Comparison of ENCODE assay signal across 19 mouse cellular contexts in the genomic region with DNA sequence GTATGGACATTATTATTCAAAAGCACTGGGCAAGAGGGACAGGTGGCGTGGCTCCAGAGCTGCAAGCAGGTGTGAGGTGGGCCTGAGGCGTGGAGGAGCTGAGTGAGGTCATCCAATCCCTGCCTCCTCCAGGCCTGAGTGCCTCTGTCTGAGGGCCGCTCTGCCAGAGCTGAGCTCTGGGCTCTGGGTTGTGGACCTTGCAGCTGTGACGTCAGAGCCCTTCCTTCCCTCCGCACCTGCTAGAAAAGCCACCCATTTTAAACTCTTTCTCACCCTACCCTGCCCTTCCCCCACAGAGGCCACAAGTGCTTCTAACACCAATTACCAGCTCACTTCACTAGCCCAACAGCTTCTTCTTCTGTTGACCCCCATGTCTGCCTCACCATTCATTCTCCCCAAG. TPM values are rescaled to one million over a fixed set of nuclear protein-coding genes. Genes with fewer than 3 reads are reported as not detected.
DNase-seq lines count a peak whose midpoint lies in the region; ATAC-seq lines count a peak whose summit lies in the region.
"Had no signal": no experiment of that assay in that cellular context is flagged by ENCODE, and none has a peak within 500 bp of the region (broad histone marks: within the 10 kb centered on the region; RNA-seq: fewer than 3 reads in every experiment).

No protein-coding gene starts in this region.

- no peak for ATAC-seq in hindbrain, embryonic 13.5 days (ENCODE audit: low FRiP score)
- ATAC-seq in limb, embryonic 12.5 days (ENCODE audit: insufficient number of reproducible peaks, insufficient read depth, low FRiP score, low TSS enrichment, low read depth): no peak
- ATAC-seq: forebrain, embryonic 13.5 days; inflammation-experienced regulatory T-cells, adult 6 months had no signal

- WGBS in hindbrain, embryonic 10.5 days: 76% methylated on average over 5 of the region's 5 CpGs
- 75% methylated on average over 5 of the region's 5 CpGs for WGBS in hindbrain, embryonic 13.5 days
- WGBS in limb, embryonic 12.5 days: 47% methylated on average over 5 of the region's 5 CpGs

- H3K4me1 ChIP-seq in hindbrain, embryonic 10.5 days (replicated peaks): peaks cover 27% of the 10 kb centered on the region
- no peaks in the 10 kb centered on the region; the same call in 1 of the 2 replicates for H3K4me1 ChIP-seq in hindbrain, embryonic 13.5 days (replicated peaks)
- H3K4me1 ChIP-seq in limb, embryonic 12.5 days (replicated peaks): peaks cover 11% of the 10 kb centered on the region
- H3K4me1 ChIP-seq: forebrain, embryonic 13.5 days had no signal

- no peak overlapping the region for H3K4me3 ChIP-seq in hindbrain, embryonic 10.5 days
- H3K4me3 ChIP-seq in hindbrain, embryonic 13.5 days: no peak overlapping the region
- H3K4me3 ChIP-seq in limb, embryonic 12.5 days (replicated peaks): no peak overlapping the region
- H3K4me3 ChIP-seq: forebrain, embryonic 13.5 days; heart, embryonic 10.5 days; layer of hippocampus, adult 2 months; liver, embryonic 13.5 days had no signal

- H3K4me2 ChIP-seq in hindbrain, embryonic 13.5 days: no peak overlapping the region
- H3K4me2 ChIP-seq in limb, embryonic 12.5 days: no peak overlapping the region
- H3K4me2 ChIP-seq: forebrain, embryonic 13.5 days; liver, embryonic 13.5 days; lung, embryonic 14.5 days had no signal

- no peaks in the 10 kb centered on the region for H3K9me3 ChIP-seq in hindbrain, embryonic 10.5 days
- H3K9me3 ChIP-seq in hindbrain, embryonic 13.5 days: no peaks in the 10 kb centered on the region
- H3K9me3 ChIP-seq in limb, embryonic 12.5 days: no peaks in the 10 kb centered on the region
- H3K9me3 ChIP-seq: forebrain, embryonic 13.5 days; heart, embryonic 10.5 days; liver, embryonic 13.5 days had no signal

- no peaks in the 10 kb centered on the region for H3K36me3 ChIP-seq in hindbrain, embryonic 10.5 days
- H3K36me3 ChIP-seq in hindbrain, embryonic 13.5 days: no peaks in the 10 kb centered on the region
- H3K36me3 ChIP-seq in limb, embryonic 12.5 days: no peaks in the 10 kb centered on the region
- H3K36me3 ChIP-seq: heart, embryonic 10.5 days; liver, embryonic 13.5 days had no signal

- no peak overlapping the region for H3K9ac ChIP-seq in hindbrain, embryonic 13.5 days
- H3K9ac ChIP-seq in limb, embryonic 12.5 days (replicated peaks): no peak overlapping the region
- H3K9ac ChIP-seq: forebrain, embryonic 13.5 days; liver, embryonic 13.5 days; lung, embryonic 14.5 days had no signal

- no peak for DNase-seq in hindbrain, embryonic 10.5 days (ENCODE audit: low spot score)
- DNase-seq in B cell, adult 2 months: peak; percentile 41 to 47
- DNase-seq in thymus, postnatal 14 days: peak; percentile 67
- no peak for DNase-seq in heart, adult 18-20 months
- no peak for DNase-seq in layer of hippocampus, adult 9-10 months (ENCODE audit: low spot score)
- DNase-seq: cerebellum, adult 18-20 months; cerebellum, postnatal 36 days; gastrocnemius, postnatal 36 days; kidney, postnatal 10 days; liver, embryonic 13.5 days; lung, embryonic 14.5 days; lung, postnatal 36 days; retina, postnatal 1 day had no signal

- H3K27ac ChIP-seq in hindbrain, embryonic 10.5 days: peak overlapping the region; percentile 53; the same call in 1 of the 2 replicates
- no peak overlapping the region for H3K27ac ChIP-seq in hindbrain, embryonic 13.5 days
- H3K27ac ChIP-seq in limb, embryonic 12.5 days: 0 out of 2 replicates have a peak overlapping the region, but pooled peaks have one; percentile 31
- H3K27ac ChIP-seq: forebrain, embryonic 13.5 days; heart, embryonic 10.5 days; layer of hippocampus, adult 2 months; liver, embryonic 13.5 days had no signal

- no peaks in the 10 kb centered on the region for H3K27me3 ChIP-seq in hindbrain, embryonic 10.5 days (ENCODE audit: insufficient read depth, poor library complexity, severe bottlenecking)
- no peaks in the 10 kb centered on the region for H3K27me3 ChIP-seq in hindbrain, embryonic 13.5 days
- H3K27me3 ChIP-seq in limb, embryonic 12.5 days: no peaks in the 10 kb centered on the region
- H3K27me3 ChIP-seq: forebrain, embryonic 13.5 days had no signal

RNA-seq across cellular contexts. Expression of gene Id3, which starts 31.0 kb away (rescaled TPM):
- polyA plus RNA-seq in hindbrain, embryonic 10.5 days (2016; fragmentation: Nextera tagmentation; extraction: Ambion mirVana): 576 and 684 TPM in 2 replicates
- polyA plus RNA-seq in hindbrain, embryonic 13.5 days (2015; fragmentation: Nextera tagmentation; extraction: Ambion mirVana): 234 and 269 TPM in 2 replicates
- 652 and 658 TPM in 2 replicates for polyA plus RNA-seq in limb, embryonic 12.5 days (2016; fragmentation: Nextera tagmentation; extraction: Ambion mirVana)
- 10 to 100 TPM; 58.3 to 64.3 TPM for total RNA-seq in heart, adult 18-20 months (2021)

RNA-seq across cellular contexts. Expression of gene Rpl11, which starts 59.1 kb away (rescaled TPM):
- 388 and 497 TPM in 2 replicates for polyA plus RNA-seq in hindbrain, embryonic 10.5 days (2016; fragmentation: Nextera tagmentation; extraction: Ambion mirVana)
- polyA plus RNA-seq in hindbrain, embryonic 13.5 days (2015; fragmentation: Nextera tagmentation; extraction: Ambion mirVana): 329 and 334 TPM in 2 replicates
- polyA plus RNA-seq in limb, embryonic 12.5 days (2016; fragmentation: Nextera tagmentation; extraction: Ambion mirVana): 442 and 453 TPM in 2 replicates
- 100 to 1,000 TPM; 285 to 315 TPM for total RNA-seq in heart, adult 18-20 months (2021)

RNA-seq across cellular contexts. Expression of gene E2f2, which starts 59.9 kb away (rescaled TPM):
- polyA plus RNA-seq in hindbrain, embryonic 10.5 days (2016; fragmentation: Nextera tagmentation; extraction: Ambion mirVana): 9.0 and 9.4 TPM in 2 replicates
- polyA plus RNA-seq in hindbrain, embryonic 13.5 days (2015; fragmentation: Nextera tagmentation; extraction: Ambion mirVana): 2.7 and 3.2 TPM in 2 replicates
- polyA plus RNA-seq in limb, embryonic 12.5 days (2016; fragmentation: Nextera tagmentation; extraction: Ambion mirVana): 10.6 and 10.8 TPM in 2 replicates
- total RNA-seq in heart, adult 18-20 months (2021): 1 to 10 TPM; 1.3 to 1.4 TPM

Comparison
In these comparisons a context has a peak if more than half of its experiments do, and no peak if none do; other contexts are left out.
1. DNase-seq: peak in B cell, adult 2 months (2 of 2) and thymus, postnatal 14 days (single experiment); none in hindbrain, embryonic 10.5 days (single experiment), heart, adult 18-20 months (0 of 2) and layer of hippocampus, adult 9-10 months (single experiment).